Mouse (Mus musculus) frontal cortex, adult 2 months (tissue): ENCODE data around the gene Dzip1. TPM values are rescaled to one million over a fixed set of nuclear protein-coding genes. Genes with fewer than 3 reads are reported as not detected.

Experiments
- DNase-seq, 2 experiments: peaks; one replicate each; pipeline ENCODE4 v3.0.0; 2022; ENCODE audit warnings: low spot score in 1 of 2; ENCODE audit errors: extremely low spot score in 1 of 2
- polyA plus RNA-seq: library from polyadenylated mRNA; depleted of rRNA; stranded (reverse); fragments of >200 nt; gene quantifications from 2 replicates; pipeline ENCODE4 v1.2.3, GENCODE M21; 2012

The Dzip1 gene
- polyA plus RNA-seq, 1 experiment: 121 TPM

DNA sequence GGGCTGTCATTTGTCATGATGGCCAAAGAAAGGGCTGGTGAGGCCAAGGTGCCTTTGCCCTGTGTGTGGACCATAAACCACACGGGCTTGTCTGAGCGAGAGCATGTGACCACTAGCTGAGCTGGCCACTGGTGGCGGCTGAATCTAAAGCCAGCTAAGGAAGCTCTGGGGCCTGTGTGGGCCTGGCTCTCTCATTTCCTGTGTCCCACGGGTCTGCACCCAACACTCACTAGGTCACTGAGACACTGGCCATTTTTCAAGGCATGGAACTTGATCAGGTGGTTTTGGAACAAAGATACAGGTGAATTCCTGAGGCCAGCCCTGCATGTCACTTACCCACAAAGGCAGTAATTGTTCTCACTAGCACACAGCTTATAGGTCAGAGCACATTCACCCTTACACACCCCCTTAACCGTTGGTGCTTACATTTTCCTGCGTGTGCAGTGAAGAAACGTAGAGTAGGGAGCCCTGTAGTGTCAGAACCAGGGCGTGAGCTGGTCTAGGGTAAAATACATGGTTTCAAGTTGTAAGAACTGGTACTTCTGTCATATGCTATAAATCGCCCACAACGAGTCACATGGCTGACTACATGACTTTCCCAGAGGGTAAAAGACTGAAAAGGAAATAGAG, 50.4 kb downstream of the Dzip1 start:
- no peak for DNase-seq

- no peak for DNase-seq
Measured at GRCm38 (mm10) chr14:118874126-118874525, 51.1 kb downstream of the Dzip1 start.

- no peak for DNase-seq
Measured at GRCm38 (mm10) chr14:118869712-118870111, 55.5 kb downstream of the Dzip1 start.

GRCm38 (mm10) chr14:118868102-118868724, 57.0 kb downstream of the Dzip1 start:
- DNase-seq: no peak

DNA sequence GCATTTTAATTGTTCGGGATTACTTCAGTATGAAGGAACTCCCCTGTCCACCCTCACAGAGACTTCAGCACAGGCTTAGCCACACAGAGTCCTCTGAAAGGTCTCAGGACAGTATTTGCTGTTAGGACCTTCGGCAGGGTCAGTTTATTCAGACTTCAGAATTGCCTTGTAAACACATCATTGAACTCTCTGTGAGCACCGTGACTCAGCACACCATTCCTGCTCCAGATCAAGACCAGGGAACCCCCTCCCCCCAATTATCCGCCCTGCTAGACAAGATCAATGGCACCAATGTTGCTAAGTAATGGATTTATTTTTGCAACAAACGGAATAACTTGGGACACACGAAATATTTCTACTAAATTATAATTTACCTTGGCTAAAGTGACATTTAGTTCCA, 57.9 kb downstream of the Dzip1 start:
- DNase-seq: no peak

GRCm38 (mm10) chr14:118866014-118866811, 59.0 kb downstream of the Dzip1 start:
- DNase-seq: no peak

- DNase-seq: no peak
Measured at GRCm38 (mm10) chr14:118864905-118865304, 60.4 kb downstream of the Dzip1 start.

GRCm38 (mm10) chr14:118862253-118862652, 63.0 kb downstream of the Dzip1 start:
- DNase-seq: no peak

DNA sequence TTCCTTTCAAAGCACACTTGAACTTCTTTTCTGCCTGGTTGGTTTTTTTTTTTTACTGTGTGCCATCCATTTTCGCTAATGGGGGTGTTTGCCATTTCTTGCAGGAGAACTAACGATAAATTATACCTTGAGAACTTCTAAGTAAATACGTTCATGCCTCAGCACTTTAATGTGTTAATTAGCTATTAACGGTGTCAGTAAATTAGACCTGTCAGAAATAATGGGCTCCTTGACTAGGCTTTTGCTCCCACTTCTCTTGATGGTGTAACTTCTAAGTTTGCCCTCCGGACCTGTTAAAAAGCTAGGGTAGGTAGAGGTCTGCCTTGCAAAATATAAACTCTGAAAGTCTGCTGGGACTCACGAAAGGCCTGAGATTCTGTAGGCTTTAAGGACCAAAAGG, 66.9 kb downstream of the Dzip1 start:
- DNase-seq: no peak

- no peak for DNase-seq
Measured at GRCm38 (mm10) chr14:118856563-118856962, 68.7 kb downstream of the Dzip1 start.

GRCm38 (mm10) chr14:118855141-118855800, 70.0 kb downstream of the Dzip1 start:
- no peak for DNase-seq

DNA sequence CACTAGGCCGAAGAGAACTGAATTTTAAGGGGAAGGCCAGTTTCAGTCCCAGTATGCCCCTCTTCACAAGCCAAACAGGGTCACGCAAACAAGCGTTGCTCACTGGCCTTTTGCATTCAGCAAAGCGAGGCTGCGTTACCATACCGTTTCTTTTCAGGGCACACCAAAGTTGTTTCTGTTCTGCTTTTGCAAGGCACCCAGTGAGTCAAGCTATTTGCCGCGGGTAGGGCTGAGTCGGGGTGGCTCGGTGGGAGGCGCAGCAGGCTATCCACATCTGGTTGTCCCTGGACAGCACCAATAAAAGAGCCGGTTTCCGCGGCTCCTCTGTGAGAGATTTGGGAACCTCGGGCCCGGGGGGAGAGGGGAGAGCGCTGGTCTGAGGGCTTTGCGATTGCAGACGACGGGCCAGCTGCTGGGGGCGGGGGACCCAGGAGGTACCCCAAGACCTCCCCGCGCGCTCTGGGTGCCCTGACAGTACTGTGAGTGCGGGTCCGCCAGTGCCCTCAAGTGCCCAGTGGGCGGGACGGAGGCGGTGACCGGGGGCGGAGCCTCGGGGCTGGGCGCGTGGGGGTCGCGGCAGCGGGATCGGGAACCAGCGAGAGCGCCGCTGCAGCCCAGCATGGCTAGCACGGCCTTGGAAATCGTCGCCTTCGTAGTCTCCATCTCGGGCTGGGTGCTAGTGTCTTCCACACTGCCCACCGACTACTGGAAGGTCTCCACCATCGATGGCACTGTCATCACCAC, 70.7 kb downstream of the Dzip1 start:
- peak in 1 of 2 experiments; percentile 43 for DNase-seq

GRCm38 (mm10) chr14:118851496-118852107, 73.7 kb downstream of the Dzip1 start:
- no peak for DNase-seq

- no peak for DNase-seq
Measured at GRCm38 (mm10) chr14:118850696-118851035, 74.6 kb downstream of the Dzip1 start.

- DNase-seq: no peak
Measured at GRCm38 (mm10) chr14:118850011-118850695, 75.1 kb downstream of the Dzip1 start.

GRCm38 (mm10) chr14:118848171-118848570, 77.1 kb downstream of the Dzip1 start:
- DNase-seq: no peak

DNA sequence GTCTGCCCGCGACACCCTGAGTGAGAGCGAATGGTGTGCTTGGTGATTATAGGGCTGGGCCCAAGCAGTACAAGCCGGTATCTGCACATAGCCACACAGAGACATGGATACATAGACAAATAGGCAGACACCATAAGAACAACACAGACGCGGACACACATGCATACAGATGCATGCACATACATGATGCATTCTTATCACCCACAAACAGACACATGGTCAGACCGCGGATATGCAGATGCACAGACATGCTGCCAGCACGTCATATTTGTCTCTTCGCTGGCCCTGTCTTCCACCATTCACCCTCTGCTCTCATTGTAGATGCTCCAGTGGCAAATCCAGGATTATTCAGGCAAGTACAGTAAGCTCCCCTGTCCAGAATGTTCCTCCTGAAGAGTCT, 78.4 kb downstream of the Dzip1 start:
- DNase-seq: no peak

DNA sequence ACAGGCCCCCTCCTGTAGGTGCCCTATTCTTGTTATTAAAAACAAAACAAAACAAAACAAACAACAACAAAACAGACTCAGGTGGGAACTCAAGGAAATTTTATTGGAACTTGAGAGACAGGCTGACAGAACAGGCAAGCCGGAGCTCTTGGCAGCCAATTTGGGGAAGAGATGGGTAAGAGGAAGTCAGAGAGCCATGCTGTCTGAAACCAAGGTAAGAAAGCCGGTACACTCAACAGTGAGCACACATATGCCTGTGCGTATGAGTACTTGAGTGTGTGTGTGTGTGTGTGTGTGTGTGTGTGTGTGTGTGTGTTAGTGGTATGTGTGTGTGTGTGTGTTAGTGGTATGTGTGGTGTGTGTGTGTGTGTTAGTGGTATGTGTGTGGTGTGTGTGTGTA, 82.9 kb downstream of the Dzip1 start:
- DNase-seq: no peak

- DNase-seq: no peak
Measured at GRCm38 (mm10) chr14:118840027-118840426, 85.2 kb downstream of the Dzip1 start.

- DNase-seq: no peak
Measured at GRCm38 (mm10) chr14:118839416-118839815, 85.8 kb downstream of the Dzip1 start.
